Mouse (Mus musculus) C2C12 (cell line): ENCODE measurements around the gene Lin9. TPM values are rescaled to one million over a fixed set of nuclear protein-coding genes. Genes with fewer than 3 reads are reported as not detected.

ENCODE experiments used
- H3K27me3 ChIP-seq: one replicate; pipeline ENCODE4 v1.6.1; 2011; ENCODE audit not compliant: control insufficient read depth, insufficient read depth, insufficient read length
- H3K36me3 ChIP-seq: one replicate; pipeline ENCODE4 v1.6.1; 2011; ENCODE audit not compliant: control insufficient read depth, insufficient read depth
- H3K4me3 ChIP-seq: one replicate; pipeline ENCODE4 v1.5.1; 2011; ENCODE audit warnings: mild to moderate bottlenecking, control low read depth; ENCODE audit not compliant: poor library complexity, insufficient read depth, severe bottlenecking
- H3K79me2 ChIP-seq: one replicate; pipeline ENCODE4 v1.6.1; 2011; ENCODE audit not compliant: control insufficient read depth, insufficient read depth
- H3K79me3 ChIP-seq: one replicate; pipeline ENCODE4 v1.6.1; 2011; ENCODE audit warnings: low read depth, control low read depth
- H3ac ChIP-seq: one replicate; pipeline ENCODE3; 2011; ENCODE audit warnings: low read depth; ENCODE audit not compliant: control insufficient read depth, insufficient read length
- CEBPB ChIP-seq: IDR thresholded peaks from one replicate; pipeline ENCODE4 v1.6.1; 2011; ENCODE audit warnings: low read depth, mild to moderate bottlenecking, control low read depth, moderate library complexity
- CTCF ChIP-seq: IDR thresholded peaks from one replicate; pipeline ENCODE4 v1.5.1; 2011; ENCODE audit not compliant: control insufficient read depth, insufficient read depth, insufficient read length
- FOSL1 ChIP-seq: IDR thresholded peaks from one replicate; pipeline ENCODE4 v1.8.0; 2011; ENCODE audit warnings: mild to moderate bottlenecking, low read length; ENCODE audit not compliant: poor library complexity, insufficient read depth, severe bottlenecking
- MAX ChIP-seq: IDR thresholded peaks from one replicate; pipeline ENCODE4 v1.6.1; 2011; ENCODE audit warnings: mild to moderate bottlenecking, control low read depth
- MYOD1 ChIP-seq: IDR thresholded peaks from one replicate; pipeline ENCODE4 v1.6.1; 2011; ENCODE audit warnings: low read depth; ENCODE audit not compliant: control insufficient read depth, insufficient read length
- MYOG ChIP-seq: IDR thresholded peaks from one replicate; pipeline ENCODE4 v1.6.1; 2011; ENCODE audit not compliant: control insufficient read depth, insufficient read length; ENCODE audit errors: extremely low read depth
- USF1 ChIP-seq: IDR thresholded peaks from one replicate; pipeline ENCODE4 v1.6.1; 2011; ENCODE audit warnings: low read depth, mild to moderate bottlenecking, control low read depth, moderate library complexity
- polyA plus RNA-seq: library from polyadenylated mRNA; unstranded; fragments of >200 nt; fragmentation: generic; extraction: Trizol; gene quantifications from one replicate; pipeline ENCODE4 v1.2.1, GENCODE M21; 2012; ENCODE audit warnings: missing spikeins

The Lin9 gene
- polyA plus RNA-seq, 1 experiment, result 4.5 TPM

DNA sequence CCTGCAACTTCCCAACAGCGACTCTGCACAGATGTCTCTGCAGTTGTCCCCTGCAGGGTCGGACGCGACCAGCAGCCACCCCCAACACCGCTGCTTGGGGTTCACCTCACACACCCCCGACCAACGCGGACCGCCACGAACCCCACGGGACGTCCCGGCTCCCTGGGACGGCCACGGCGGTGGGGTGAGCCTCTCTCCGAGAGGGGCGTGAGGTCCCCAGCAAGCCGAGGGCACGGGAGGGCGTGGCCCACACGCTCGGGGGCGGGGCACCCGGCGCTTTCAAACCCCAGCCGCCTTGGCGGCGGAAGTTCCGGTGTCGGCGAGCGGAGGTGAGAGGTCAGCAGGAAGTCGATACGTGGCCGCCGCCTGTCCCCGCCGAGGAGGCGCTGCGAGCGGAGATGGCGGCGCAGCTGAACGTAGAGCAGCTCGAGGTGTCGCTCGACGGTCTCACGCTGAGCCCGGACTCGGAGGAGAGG is 84.8 kb downstream of the Lin9 start, which contains the start of gene Acbd3:
Acbd3 (plus strand) TSS at position 340 of the 476 bp plus-strand sequence.
- Histone ChIP-seq H3ac (peak within 1 kb of the TSS; percentile 82), H3K27me3 (no peaks in the 10 kb centered on the region), H3K4me3 (peak within 1 kb of the TSS; percentile 82), H3K79me2 (peaks cover 47% of the 10 kb centered on the region), H3K79me3 (peaks cover 45% of the 10 kb centered on the region), H3K36me3 (no peaks in the 10 kb centered on the region)
- TF ChIP-seq MYOD1, result no peak
- TF ChIP-seq FOSL1, result no peak
- no peak for TF ChIP-seq CTCF
- no peak for TF ChIP-seq MAX
- no peak for TF ChIP-seq MYOG
- TF ChIP-seq USF1, result no peak
- no peak for TF ChIP-seq CEBPB

DNA sequence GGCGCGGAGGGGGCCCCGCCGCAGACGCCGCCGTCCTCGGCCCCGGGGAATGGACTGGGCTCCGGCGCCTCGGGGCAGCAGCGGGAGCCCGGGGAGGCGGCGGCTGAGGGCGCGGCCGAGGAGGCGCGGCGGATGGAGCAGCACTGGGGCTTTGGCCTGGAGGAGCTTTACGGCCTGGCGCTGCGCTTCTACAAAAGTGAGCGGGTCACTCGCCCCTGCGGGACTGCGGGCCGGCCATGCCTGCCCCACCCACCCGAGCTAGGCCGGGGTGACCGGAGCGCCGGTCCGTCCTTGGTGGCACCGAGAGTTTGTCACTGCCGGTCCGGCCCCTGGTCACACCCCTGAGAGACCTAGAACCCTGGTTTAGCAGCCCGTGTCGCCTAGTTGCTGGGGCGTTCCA is 85.2 kb downstream of the Lin9 start:
- H3K79me2 ChIP-seq, result peaks cover 52% of the 10 kb centered on the region
- TF ChIP-seq MYOG (no peak), MYOD1 (no peak), USF1 (no peak), CEBPB (no peak), CTCF (no peak), FOSL1 (no peak), MAX (no peak)
- H3K4me3 ChIP-seq, result peak overlapping the region; percentile 82
- no peaks in the 10 kb centered on the region for H3K36me3 ChIP-seq
- no peaks in the 10 kb centered on the region for H3K27me3 ChIP-seq
- peak overlapping the region; percentile 82 for H3ac ChIP-seq
- peaks cover 50% of the 10 kb centered on the region for H3K79me3 ChIP-seq

DNA sequence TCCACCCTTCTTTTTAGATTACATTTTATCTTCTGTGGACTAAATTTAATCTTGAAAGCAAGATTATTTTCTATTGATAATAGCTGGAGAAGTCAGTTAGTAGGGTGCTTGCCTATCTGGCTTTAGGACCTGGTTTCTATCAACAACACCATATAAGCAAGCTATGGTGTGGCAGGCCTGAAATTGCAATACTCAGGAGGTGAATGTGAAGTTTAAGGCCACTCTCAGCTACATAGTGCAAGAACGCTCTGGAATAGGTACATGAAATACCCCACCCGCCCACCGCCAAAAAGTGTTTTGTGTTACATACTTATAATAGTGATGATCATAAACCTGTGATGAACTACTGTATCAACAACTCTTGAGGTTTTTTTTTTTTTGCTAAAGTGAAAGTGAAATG is 88.3 kb downstream of the Lin9 start:
- Histone ChIP-seq H3ac (no peak overlapping the region), H3K4me3 (no peak overlapping the region), H3K27me3 (no peaks in the 10 kb centered on the region)

More for the DNA sequence above, 88.3 kb downstream of the Lin9 start:
- peaks cover 82% of the 10 kb centered on the region for H3K79me2 ChIP-seq
- H3K79me3 ChIP-seq, result peaks cover 68% of the 10 kb centered on the region
- no peak for TF ChIP-seq MYOD1
- H3K36me3 ChIP-seq, result peaks cover 6% of the 10 kb centered on the region

Other genes with a start within 250 kb of the Lin9 start
- gene Stum, start 157.6 kb upstream of the Lin9 start, polyA plus RNA-seq, result not detected
- 64.4 TPM for gene Parp1, start 72.2 kb upstream of the Lin9 start, polyA plus RNA-seq
- gene Mixl1, start 55.9 kb downstream of the Lin9 start, polyA plus RNA-seq, result not detected
- gene Acbd3, start 84.9 kb downstream of the Lin9 start, polyA plus RNA-seq, result 13.2 TPM
- gene H3f3a, start 172.8 kb downstream of the Lin9 start, polyA plus RNA-seq, result 570 TPM
- gene Sde2, start 210.0 kb downstream of the Lin9 start, polyA plus RNA-seq, result 17.7 TPM